In the genomic region with DNA sequence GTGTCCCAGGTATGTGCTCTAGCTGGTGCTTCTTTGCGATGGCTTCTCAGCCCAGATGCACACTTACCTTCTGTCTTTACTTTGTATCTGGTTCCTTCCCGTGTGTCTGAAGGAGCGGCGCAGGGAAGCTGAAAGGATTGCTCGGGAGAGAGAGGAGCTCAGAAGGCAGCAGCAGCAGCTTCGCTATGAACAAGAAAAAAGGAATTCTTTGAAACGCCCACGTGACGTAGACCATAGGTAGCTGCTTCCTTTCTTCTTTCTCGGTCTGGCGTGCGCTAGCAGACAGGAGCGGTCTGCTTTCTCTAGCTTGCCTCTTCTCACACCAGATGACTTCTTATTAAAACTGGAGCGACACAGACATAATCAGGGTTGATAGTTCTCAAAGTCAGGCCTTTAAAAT, we compare ENCODE assay signal across 22 mouse cellular contexts. TPM values are rescaled to one million over a fixed set of nuclear protein-coding genes. Genes with fewer than 3 reads are reported as not detected.
DNase-seq lines count a peak whose midpoint lies in the region; ATAC-seq lines count a peak whose summit lies in the region.
"Had no signal": no experiment of that assay in that cellular context is flagged by ENCODE, and none has a peak within 500 bp of the region (broad histone marks: within the 10 kb centered on the region; RNA-seq: fewer than 3 reads in every experiment).

No protein-coding gene starts in this region.

- peak; percentile 64 for ATAC-seq in inflammation-experienced regulatory T-cells, adult 6 months
- ATAC-seq: forebrain, postnatal 0 days; liver, postnatal 0 days; midbrain, embryonic 15.5 days; Patski had no signal

- DNase-seq in CD4-positive, CD25-positive, alpha-beta regulatory T cell, adult 2 months (ENCODE audit: low read depth, low spot score), result peak; percentile 57
- peak; percentile 32 for DNase-seq in T-cell, adult 2 months (ENCODE audit: low spot score)
- peak; percentile 39 for DNase-seq in thymus, postnatal 25 days
- no peak for DNase-seq in kidney, postnatal 10 days
- DNase-seq in spleen, postnatal 10 days (ENCODE audit: low spot score in 2 of 2), result no peak
- no peak for DNase-seq in testis, postnatal 10 days (ENCODE audit: low spot score)
- DNase-seq: B cell, adult 2 months; cerebellum, adult 11 months; cerebellum, postnatal 14 days; embryo, embryonic 11 days; forebrain, postnatal 0 days; gastrocnemius, adult 2 months; heart, postnatal 4 days; kidney, adult 8-10 months; kidney, postnatal 25 days; liver, postnatal 0 days; lung, postnatal 10 days; right cerebral cortex, postnatal 14 days; spleen, adult 18-20 months had no signal

RNA-seq across cellular contexts. Expression of gene Sltm, which starts 42.1 kb away (rescaled TPM):
- 100 to 1,000 TPM in 1 of 3 experiments, 10 to 100 TPM in 2; 63.4 to 116 (median 91.7) TPM for polyA plus RNA-seq in inflammation-experienced regulatory T-cells, adult 6 months (2017; shearing (Covaris generic))

Comparison
In these comparisons a context has a peak if more than half of its experiments do, and no peak if none do; other contexts are left out.
1. DNase-seq: peak in CD4-positive, CD25-positive, alpha-beta regulatory T cell, adult 2 months (single experiment), T-cell, adult 2 months (single experiment) and thymus, postnatal 25 days (single experiment); none in kidney, postnatal 10 days (single experiment), spleen, postnatal 10 days (0 of 2) and testis, postnatal 10 days (single experiment).